Mouse (Mus musculus): Measurements from ENCODE around the gene Fjx1. TPM values are rescaled to one million over a fixed set of nuclear protein-coding genes. Genes with fewer than 3 reads are reported as not detected.

Fjx1 gene
- total and polyA plus RNA-seq, 2 experiments from 2014 or later = 38.9 to 86.6 TPM

- Histone ChIP-seq H3K9ac (no peak overlapping the region), H3K27ac (ENCODE audit: low read depth, low read length) (peak overlapping the region; percentile 54), H3K4me3 (ENCODE audit: low read depth, low read length) (no peak overlapping the region), H3K4me2 (ENCODE audit: low read depth) (no peak overlapping the region), H3K4me1 (ENCODE audit: insufficient read depth) (no peaks in the 10 kb centered on the region), H3K27me3 (ENCODE audit: insufficient read depth, low read length) (no peaks in the 10 kb centered on the region), H3K36me3 (ENCODE audit: insufficient read depth) (no peaks in the 10 kb centered on the region), H3K9me3 (ENCODE audit: low read length) (no peaks in the 10 kb centered on the region)
- WGBS = 29% methylated on average over 12 of the region's 12 CpGs
- TF ChIP-seq CTCF (IDR thresholded peaks at IDR 0.05; ENCODE audit: low read depth) = no peak
- ATAC-seq = peak; percentile 92
- peak; percentile 55 for DNase-seq
Observed at GRCm38 (mm10) chr2:102463587-102464341, 11.5 kb upstream of the Fjx1 start.

GRCm38 (mm10) chr2:102461491-102461890, 9.2 kb upstream of the Fjx1 start:
- DNase-seq (no peak), ATAC-seq (no peak)
- H3K9me3 ChIP-seq (ENCODE audit: low read length) = no peaks in the 10 kb centered on the region
- no peak overlapping the region for H3K4me3 ChIP-seq (ENCODE audit: low read depth, low read length)
- no peaks in the 10 kb centered on the region for H3K36me3 ChIP-seq (ENCODE audit: insufficient read depth)
- no peak overlapping the region for H3K27ac ChIP-seq (ENCODE audit: low read depth, low read length)
- WGBS = 91% methylated on average over 1 of the region's 1 CpGs
- H3K27me3 ChIP-seq (ENCODE audit: insufficient read depth, low read length) = no peaks in the 10 kb centered on the region
- no peak overlapping the region for H3K4me2 ChIP-seq (ENCODE audit: low read depth)
- no peak overlapping the region for H3K9ac ChIP-seq
- no peaks in the 10 kb centered on the region for H3K4me1 ChIP-seq (ENCODE audit: insufficient read depth)
- no peak for TF ChIP-seq CTCF (IDR thresholded peaks at IDR 0.05; ENCODE audit: low read depth)

- Histone ChIP-seq H3K4me3 (ENCODE audit: low read depth, low read length) (no peak overlapping the region), H3K4me2 (ENCODE audit: low read depth) (no peak overlapping the region), H3K9ac (no peak overlapping the region), H3K27ac (ENCODE audit: low read depth, low read length) (no peak overlapping the region), H3K27me3 (ENCODE audit: insufficient read depth, low read length) (no peaks in the 10 kb centered on the region), H3K36me3 (ENCODE audit: insufficient read depth) (no peaks in the 10 kb centered on the region), H3K9me3 (ENCODE audit: low read length) (no peaks in the 10 kb centered on the region), H3K4me1 (ENCODE audit: insufficient read depth) (no peaks in the 10 kb centered on the region)
- WGBS = 90% methylated on average over 1 of the region's 1 CpGs
- no peak for TF ChIP-seq CTCF (IDR thresholded peaks at IDR 0.05; ENCODE audit: low read depth)
- no peak for ATAC-seq
- no peak for DNase-seq
Observed at GRCm38 (mm10) chr2:102455126-102455525, 2.8 kb upstream of the Fjx1 start.

DNA sequence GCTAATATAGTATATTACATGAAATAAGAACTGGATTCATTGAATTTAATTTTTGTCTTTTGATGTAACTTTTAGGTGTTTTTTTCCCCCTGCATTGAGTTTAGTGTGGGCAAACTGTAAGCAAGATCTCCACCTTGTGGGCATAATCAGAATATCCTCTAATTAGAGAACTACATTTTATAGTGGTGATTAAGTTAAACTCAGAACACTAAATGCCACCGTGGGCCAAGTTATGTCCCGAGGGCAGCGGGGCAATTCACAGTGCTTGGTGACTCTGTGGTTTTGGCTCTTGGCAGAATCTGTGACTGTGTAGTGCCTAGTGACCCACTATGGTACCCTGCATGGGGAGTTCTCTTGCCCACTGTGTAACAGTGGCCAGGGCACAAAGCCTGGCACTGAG, 1.1 kb upstream of the Fjx1 start:
- Histone ChIP-seq H3K27ac (ENCODE audit: low read depth, low read length) (no peak overlapping the region), H3K4me2 (ENCODE audit: low read depth) (no peak overlapping the region), H3K27me3 (ENCODE audit: insufficient read depth, low read length) (no peaks in the 10 kb centered on the region), H3K9me3 (ENCODE audit: low read length) (no peaks in the 10 kb centered on the region), H3K9ac (no peak overlapping the region), H3K4me1 (ENCODE audit: insufficient read depth) (no peaks in the 10 kb centered on the region; the same call in 1 of the 2 replicates), H3K36me3 (ENCODE audit: insufficient read depth) (no peaks in the 10 kb centered on the region), H3K4me3 (ENCODE audit: low read depth, low read length) (no peak overlapping the region)
- DNase-seq (peak; percentile 60), ATAC-seq (no peak)
- 21% methylated on average over 3 of the region's 3 CpGs for WGBS
- TF ChIP-seq CTCF (IDR thresholded peaks at IDR 0.05; ENCODE audit: low read depth) = peak; percentile 76

GRCm38 (mm10) chr2:102450761-102451670, 1.3 kb downstream of the Fjx1 start:
- DNase-seq = peak; percentile 64
- Histone ChIP-seq H3K4me3 (ENCODE audit: low read depth, low read length) (peak overlapping the region; percentile 77), H3K27ac (ENCODE audit: low read depth, low read length) (peak overlapping the region; percentile 94), H3K36me3 (ENCODE audit: insufficient read depth) (no peaks in the 10 kb centered on the region), H3K4me1 (ENCODE audit: insufficient read depth) (peaks cover 3% of the 10 kb centered on the region; the same call in 1 of the 2 replicates), H3K27me3 (ENCODE audit: insufficient read depth, low read length) (no peaks in the 10 kb centered on the region), H3K9me3 (ENCODE audit: low read length) (no peaks in the 10 kb centered on the region), H3K9ac (peak overlapping the region; percentile 82), H3K4me2 (ENCODE audit: low read depth) (peak overlapping the region; percentile 95)
- WGBS = 1% methylated on average over 98 of the region's 109 CpGs
- peak; percentile 52 for TF ChIP-seq CTCF (IDR thresholded peaks at IDR 0.05; ENCODE audit: low read depth)
- peak; percentile 64 for ATAC-seq

- Histone ChIP-seq H3K9ac (peak overlapping the region; percentile 82), H3K4me3 (ENCODE audit: low read depth, low read length) (peak overlapping the region; percentile 77), H3K27me3 (ENCODE audit: insufficient read depth, low read length) (no peaks in the 10 kb centered on the region), H3K36me3 (ENCODE audit: insufficient read depth) (no peaks in the 10 kb centered on the region), H3K4me1 (ENCODE audit: insufficient read depth) (peaks cover 3% of the 10 kb centered on the region; the same call in 1 of the 2 replicates), H3K27ac (ENCODE audit: low read depth, low read length) (peak overlapping the region; percentile 94), H3K9me3 (ENCODE audit: low read length) (no peaks in the 10 kb centered on the region), H3K4me2 (ENCODE audit: low read depth) (peak overlapping the region; percentile 95)
- 3% methylated on average over 43 of the region's 43 CpGs for WGBS
- DNase-seq (peak; percentile 73), ATAC-seq (peak; percentile 15)
- TF ChIP-seq CTCF (IDR thresholded peaks at IDR 0.05; ENCODE audit: low read depth) = peak; percentile 33
Observed at GRCm38 (mm10) chr2:102450248-102450760, 2.0 kb downstream of the Fjx1 start.
